Mouse (Mus musculus) heart, postnatal 0 days (tissue): Measurements from ENCODE around the gene Trim24. TPM values are rescaled to one million over a fixed set of nuclear protein-coding genes. Genes with fewer than 3 reads are reported as not detected.

ENCODE experiments used
- ATAC-seq: fragments of 200-750 bp; cut with Nextera tagmentation; 2 replicates; pipeline ENCODE4 v1.8.0; 2017; ENCODE audit warnings: low read depth, moderate number of reproducible peaks, moderate library complexity; ENCODE audit not compliant: insufficient read depth
- DNase-seq: peaks from one replicate; pipeline ENCODE4 v3.0.0-alpha.2; 2016; ENCODE audit warnings: low spot score
- H3K27ac ChIP-seq: fragments of 300-500 bp; sonication (generic); 2 replicates; pipeline ENCODE4 v1.5.1; 2014; ENCODE audit warnings: low read depth, mild to moderate bottlenecking
- H3K27me3 ChIP-seq: fragments of 300-500 bp; sonication (generic); 2 replicates; pipeline ENCODE4 v1.6.1; 2014; ENCODE audit warnings: low read length, mixed read lengths; ENCODE audit not compliant: control insufficient read depth, insufficient read depth
- H3K36me3 ChIP-seq: fragments of 300-500 bp; sonication (generic); replicated peaks from 2 replicates; pipeline ENCODE4 v1.6.1; 2014; ENCODE audit warnings: low read length, mixed read lengths; ENCODE audit not compliant: control insufficient read depth, insufficient read depth
- H3K4me1 ChIP-seq: fragments of 300-500 bp; sonication (generic); 2 replicates; pipeline ENCODE4 v1.6.1; 2014; ENCODE audit warnings: antibody characterized with exemption; ENCODE audit not compliant: control insufficient read depth, insufficient read depth
- H3K4me2 ChIP-seq: fragments of 300-500 bp; sonication (generic); 2 replicates; pipeline ENCODE4 v1.6.1; 2014; ENCODE audit warnings: low read depth, mild to moderate bottlenecking, low read length, moderate library complexity
- H3K4me3 ChIP-seq: fragments of 300-500 bp; sonication (generic); 2 replicates; pipeline ENCODE4 v1.5.1; 2014; ENCODE audit warnings: low read depth, low read length
- H3K9ac ChIP-seq: fragments of 300-500 bp; sonication (generic); replicated peaks from 2 replicates; pipeline ENCODE4 v1.6.1; 2014; ENCODE audit warnings: low read depth, low read length, mixed read lengths
- H3K9me3 ChIP-seq: fragments of 300-500 bp; sonication (generic); replicated peaks from 2 replicates; pipeline ENCODE4 v1.6.1; 2016; ENCODE audit warnings: low read length; ENCODE audit not compliant: control insufficient read depth
- CTCF ChIP-seq: IDR thresholded peaks from 2 replicates; pipeline ENCODE4 v1.5.1; 2016; ENCODE audit warnings: antibody characterized with exemption, control low read depth, low read depth
- EP300 ChIP-seq: IDR thresholded peaks from 2 replicates; pipeline ENCODE4 v1.6.1; 2016; ENCODE audit warnings: antibody characterized with exemption, low read depth
- WGBS: fragments of 180-500 bp; shearing (Covaris S2); extraction: QIAGEN DNeasy Blood & Tissue Kit; methylation state at CpG from one replicate; pipeline ENCODE4 v1.1.7; 2014; 5-methylcytosine and 5-hydroxymethylcytosine counted together
- polyA plus RNA-seq: library from polyadenylated mRNA; unstranded; fragments of >200 nt; fragmentation: Nextera tagmentation; extraction: Ambion mirVana; gene quantifications from 2 replicates; pipeline ENCODE4 v1.2.1, GENCODE M21; 2015
- total RNA-seq: library from RNA; depleted of rRNA; stranded (reverse); fragments of >200 nt; gene quantifications from 2 replicates; pipeline ENCODE4 v1.2.3, GENCODE M21; 2014; ENCODE audit warnings: low replicate concordance

Gene Trim24
- total and polyA plus RNA-seq, 2 experiments from 2014 or later, result 6.1 to 35.3 TPM

GRCm38 (mm10) chr6:37857196-37857874 lies 13.3 kb upstream of the Trim24 start:
- 58% methylated on average over 4 of the region's 4 CpGs for WGBS
- H3K36me3 ChIP-seq, result no peaks in the 10 kb centered on the region
- no peak overlapping the region for H3K4me3 ChIP-seq
- no peaks in the 10 kb centered on the region for H3K9me3 ChIP-seq
- no peak overlapping the region for H3K27ac ChIP-seq
- no peak for TF ChIP-seq EP300
- no peak for TF ChIP-seq CTCF
- H3K4me2 ChIP-seq, result no peak overlapping the region
- no peaks in the 10 kb centered on the region for H3K4me1 ChIP-seq
- H3K27me3 ChIP-seq, result no peaks in the 10 kb centered on the region
- H3K9ac ChIP-seq, result no peak overlapping the region
- DNase-seq (no peak), ATAC-seq (no peak)

- no peak for DNase-seq
- TF ChIP-seq EP300, result no peak
- no peak for TF ChIP-seq CTCF
- Histone ChIP-seq H3K27me3 (no peaks in the 10 kb centered on the region), H3K4me2 (no peak overlapping the region), H3K36me3 (no peaks in the 10 kb centered on the region), H3K9me3 (no peaks in the 10 kb centered on the region), H3K9ac (no peak overlapping the region), H3K27ac (no peak overlapping the region), H3K4me3 (no peak overlapping the region), H3K4me1 (no peaks in the 10 kb centered on the region)
- no peak for ATAC-seq
- WGBS, result 72% methylated on average over 4 of the region's 4 CpGs
Observed at GRCm38 (mm10) chr6:37858126-37858525, 12.5 kb upstream of the Trim24 start.

GRCm38 (mm10) chr6:37862893-37863292 lies 7.7 kb upstream of the Trim24 start:
- H3K27ac ChIP-seq, result no peak overlapping the region
- 49% methylated on average over 7 of the region's 7 CpGs for WGBS

GRCm38 (mm10) chr6:37863961-37864730 lies 6.5 kb upstream of the Trim24 start:
- H3K4me2 ChIP-seq, result no peak overlapping the region
- H3K9ac ChIP-seq, result no peak overlapping the region
- H3K4me1 ChIP-seq, result no peaks in the 10 kb centered on the region
- 74% methylated on average over 2 of the region's 2 CpGs for WGBS
- H3K9me3 ChIP-seq, result no peaks in the 10 kb centered on the region
- no peaks in the 10 kb centered on the region for H3K36me3 ChIP-seq
- ATAC-seq (no peak), DNase-seq (no peak)
- no peak for TF ChIP-seq CTCF
- no peak for TF ChIP-seq EP300
- H3K4me3 ChIP-seq, result no peak overlapping the region
- H3K27ac ChIP-seq, result no peak overlapping the region
- H3K27me3 ChIP-seq, result no peaks in the 10 kb centered on the region

More at GRCm38 (mm10) chr6:37862893-37863292, 7.7 kb upstream of the Trim24 start:
- H3K36me3 ChIP-seq, result no peaks in the 10 kb centered on the region
- H3K4me1 ChIP-seq, result no peaks in the 10 kb centered on the region
- H3K9me3 ChIP-seq, result no peaks in the 10 kb centered on the region
- no peak overlapping the region for H3K4me3 ChIP-seq
- ATAC-seq (no peak), DNase-seq (no peak)
- no peak overlapping the region for H3K4me2 ChIP-seq
- H3K27me3 ChIP-seq, result no peaks in the 10 kb centered on the region
- no peak for TF ChIP-seq CTCF
- no peak for TF ChIP-seq EP300
- H3K9ac ChIP-seq, result no peak overlapping the region

- H3K4me2 ChIP-seq, result peak overlapping the region; percentile 72
- peaks cover 14% of the 10 kb centered on the region for H3K36me3 ChIP-seq
- no peak for TF ChIP-seq EP300
- TF ChIP-seq CTCF, result no peak
- ATAC-seq, result peak; percentile 37
- no peaks in the 10 kb centered on the region; the same call in 1 of the 2 replicates for H3K4me1 ChIP-seq
- peak overlapping the region; percentile 90 for H3K4me3 ChIP-seq
- H3K9ac ChIP-seq, result peak overlapping the region; percentile 89
- under 1% methylated on average over 56 of the region's 70 CpGs for WGBS
- DNase-seq, result peak; percentile 53
- H3K27me3 ChIP-seq, result no peaks in the 10 kb centered on the region
- peaks cover 35% of the 10 kb centered on the region for H3K9me3 ChIP-seq
- H3K27ac ChIP-seq, result peak overlapping the region; percentile 97
Observed at GRCm38 (mm10) chr6:37871137-37871851, 683 bp downstream of the Trim24 start.
